Mouse (Mus musculus): Measurements from ENCODE around the gene Ripply3. TPM values are rescaled to one million over a fixed set of nuclear protein-coding genes. Genes with fewer than 3 reads are reported as not detected.

Gene Ripply3
- 3.1 and 4.0 TPM in 2 replicates for polyA plus RNA-seq (2012; rRNA removed)

DNA sequence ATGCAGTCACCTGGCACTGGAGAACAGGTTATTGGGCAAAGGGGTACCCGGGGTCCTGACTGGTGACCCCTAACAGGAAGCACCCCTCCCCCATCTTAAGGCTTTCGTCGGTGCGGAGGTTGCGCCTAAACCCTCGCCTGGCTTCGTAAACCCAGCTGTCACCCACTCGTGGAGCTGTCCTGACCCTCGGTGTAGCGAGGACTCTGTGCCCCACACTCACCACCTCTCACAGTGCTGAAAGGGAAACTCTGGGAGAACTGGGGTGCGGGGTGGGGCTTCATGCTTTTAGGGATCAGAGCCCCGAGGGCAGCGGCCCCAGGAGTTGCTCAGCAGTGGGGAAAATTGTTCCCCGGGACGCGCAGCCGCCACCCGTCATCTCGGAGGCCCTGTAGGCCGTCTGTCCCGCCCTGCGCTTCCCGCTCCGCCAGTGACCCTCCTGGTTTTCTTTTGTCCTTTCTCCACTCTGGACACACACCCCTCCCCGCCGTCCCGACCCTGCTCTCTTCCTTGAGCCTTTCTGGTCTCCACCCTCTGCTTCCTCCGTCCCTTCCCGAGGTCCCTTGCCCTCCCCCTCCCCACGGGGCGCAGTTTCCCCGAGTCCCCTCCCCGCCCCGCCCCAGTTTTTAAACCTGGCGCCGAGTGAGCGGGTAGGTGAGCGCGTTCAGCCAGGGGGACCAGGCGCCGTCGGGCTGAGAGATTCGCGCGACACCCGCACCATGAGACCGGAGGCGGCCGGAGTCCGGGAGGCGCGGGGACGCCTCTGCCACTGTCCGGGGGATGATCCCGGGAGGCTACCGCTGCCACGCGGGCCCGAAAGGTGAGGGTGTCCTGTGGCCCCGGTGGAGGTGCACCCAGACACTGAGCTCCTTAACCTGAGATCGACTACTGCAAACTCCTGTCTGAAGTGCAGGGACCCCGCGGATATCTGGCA lies at the start of gene Ripply3:
Ripply3 (plus strand) TSS at position 640 of the 931 bp plus-strand sequence.

DNA sequence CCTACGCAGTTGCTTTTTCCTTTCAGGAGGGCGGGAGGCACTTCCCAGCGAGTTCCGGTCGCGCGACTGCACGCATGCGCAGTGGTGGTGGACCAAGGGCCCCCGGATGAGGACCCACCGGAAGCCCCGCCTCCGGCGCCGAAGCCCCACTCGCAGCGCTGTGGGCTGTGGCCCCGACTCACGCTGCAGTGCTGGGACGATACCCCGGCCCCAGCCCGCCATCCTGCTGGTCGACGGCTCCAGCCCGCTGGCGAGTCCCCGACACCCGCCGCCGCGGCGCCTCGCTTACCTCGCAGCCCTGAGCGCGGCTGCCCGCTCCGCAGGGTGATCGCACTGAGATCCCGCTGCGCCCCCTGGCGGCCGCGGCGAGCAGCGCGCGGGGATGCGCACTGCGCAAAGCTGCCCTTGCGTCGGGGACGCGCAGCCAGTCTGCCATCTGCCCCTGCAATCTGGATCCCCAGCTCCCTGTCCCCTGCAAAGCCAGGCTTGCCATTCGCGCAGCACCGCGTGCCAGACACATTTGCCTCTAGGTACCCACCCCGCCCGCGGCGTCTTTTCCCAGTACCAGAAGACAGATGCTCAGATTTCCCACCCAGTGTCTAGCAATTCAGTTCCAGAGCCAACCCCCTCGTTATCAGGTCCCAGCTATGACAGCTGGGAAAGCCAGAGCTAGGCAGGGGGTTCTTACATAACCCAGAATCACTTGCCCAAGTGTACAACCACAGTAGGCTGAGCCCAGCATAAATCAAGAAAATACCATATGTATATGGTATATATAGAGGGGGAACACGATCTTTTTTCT lies 14.8 kb upstream of the Ripply3 start, which contains the start of gene Hlcs:
Hlcs (minus strand) TSS at position 343 of the 802 bp plus-strand sequence.

DNA sequence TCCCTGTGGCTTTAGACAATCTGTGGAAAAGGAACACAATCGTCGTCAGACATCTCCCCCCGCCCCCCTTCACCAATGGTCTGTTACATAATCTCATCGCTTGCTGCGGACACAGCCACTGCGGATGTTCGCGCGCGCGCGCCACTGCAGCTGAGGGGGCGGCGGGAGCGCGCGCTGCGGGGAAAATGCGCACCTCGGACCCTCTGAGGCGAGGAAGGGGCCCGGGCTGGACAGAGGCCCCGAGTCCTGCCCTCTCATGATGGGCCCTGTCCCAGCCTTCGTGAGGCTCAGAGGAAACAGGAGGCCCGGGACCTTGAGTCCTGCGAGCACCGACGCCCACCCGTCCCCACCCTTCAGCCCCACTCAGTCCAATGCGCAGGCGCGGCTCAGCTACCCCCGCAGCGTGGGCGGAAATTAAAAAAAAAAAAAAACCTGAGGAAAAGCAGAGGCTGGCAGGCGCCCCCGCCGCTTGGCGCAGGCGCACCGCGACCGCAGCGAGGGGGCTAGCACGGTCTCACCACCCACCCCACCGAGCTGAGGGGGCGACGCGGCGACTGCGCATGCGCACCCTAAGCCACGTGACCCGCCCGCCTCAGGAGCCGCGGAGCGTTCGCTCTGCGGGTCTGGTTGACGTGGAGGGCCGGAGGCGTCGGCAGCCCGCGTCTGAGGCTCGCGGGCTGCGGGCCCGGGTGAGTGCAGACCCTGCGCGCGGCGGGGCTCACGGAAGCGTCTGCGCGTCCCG lies 42.1 kb downstream of the Ripply3 start, which contains the start of gene Ttc3:
Ttc3 (plus strand) TSS at position 446 of the 742 bp plus-strand sequence.

DNA sequence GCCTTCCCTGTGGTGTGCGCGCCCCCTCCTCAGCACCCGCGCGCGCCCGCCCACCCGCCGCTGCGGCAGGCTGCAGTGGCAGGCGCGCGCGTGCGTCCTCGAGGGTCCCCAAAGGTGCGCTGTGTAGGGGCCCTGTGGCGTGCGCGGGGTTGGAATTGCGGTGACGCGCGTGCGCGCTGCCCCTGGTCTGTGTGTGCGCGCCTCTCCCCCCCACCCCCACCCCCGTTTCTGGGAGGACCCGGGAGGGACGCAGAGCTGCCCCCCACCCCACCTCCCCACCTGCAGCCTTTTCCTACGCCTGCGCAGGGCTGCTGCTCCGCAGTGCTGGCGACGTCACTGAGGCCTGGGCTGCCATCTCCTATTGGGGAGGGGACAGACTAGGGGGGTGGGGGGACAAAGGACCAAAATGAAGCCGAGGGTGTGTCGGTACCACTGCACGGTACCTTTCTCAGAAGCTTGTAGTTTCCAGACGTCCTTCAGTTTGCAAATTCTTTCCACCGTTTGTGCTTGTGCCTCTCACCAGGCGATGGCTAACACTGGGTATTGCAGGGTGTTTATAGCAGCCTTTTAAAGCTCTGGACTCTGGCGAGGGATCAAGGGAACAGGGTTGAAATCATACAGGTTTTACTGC lies 43.2 kb downstream of the Ripply3 start, which contains the start of gene Pigp:
Pigp (minus strand) TSS at position 542 of the 631 bp plus-strand sequence.

Other genes with a start within 250 kb of the Ripply3 start
- gene Sim2, start 243.5 kb upstream of the Ripply3 start, polyA plus RNA-seq (2012; rRNA removed) = 1.8 and 6.2 TPM in 2 replicates
- 8.2 and 8.9 TPM in 2 replicates for gene Hlcs, start 14.8 kb upstream of the Ripply3 start, polyA plus RNA-seq (2012; rRNA removed)
- gene Ttc3, start 42.2 kb downstream of the Ripply3 start, polyA plus RNA-seq (2012; rRNA removed) = 193 and 220 TPM in 2 replicates
- 33.9 and 80.1 TPM in 2 replicates for gene Pigp, start 43.4 kb downstream of the Ripply3 start, polyA plus RNA-seq (2012; rRNA removed)
- gene Vps26c, start 198.4 kb downstream of the Ripply3 start, polyA plus RNA-seq (2012; rRNA removed) = 43.6 and 54.1 TPM in 2 replicates
- 30.3 and 45.6 TPM in 2 replicates for gene Dyrk1a, start 241.6 kb downstream of the Ripply3 start, polyA plus RNA-seq (2012; rRNA removed)

All from central nervous system, embryonic 11.5 days (tissue).